Mouse (Mus musculus) CD4-positive, CD25-positive, alpha-beta regulatory T cell, adult 2 months (primary cell): ENCODE measurements at regions not wholly inside any gene's neighbourhood (a gene's known extent, or its start where the extent isn't known, plus 50 kb on each side); places are given as distances from the start of the nearest gene placed in this dataset.

Experiments used
- DNase-seq: peaks from one replicate; pipeline ENCODE4 v3.0.0-alpha.2; 2012; ENCODE audit warnings: low read depth, low spot score

GRCm38 (mm10) chr2:117910781-117911180, 200.9 kb upstream of the Thbs1 start:
- no peak for DNase-seq

- DNase-seq, result no peak
These were observed 199.0 kb upstream of the Thbs1 start for GRCm38 (mm10) chr2:117912722-117913121.

- DNase-seq, result no peak
These were observed 197.8 kb upstream of the Thbs1 start for GRCm38 (mm10) chr2:117913846-117914245.

DNA sequence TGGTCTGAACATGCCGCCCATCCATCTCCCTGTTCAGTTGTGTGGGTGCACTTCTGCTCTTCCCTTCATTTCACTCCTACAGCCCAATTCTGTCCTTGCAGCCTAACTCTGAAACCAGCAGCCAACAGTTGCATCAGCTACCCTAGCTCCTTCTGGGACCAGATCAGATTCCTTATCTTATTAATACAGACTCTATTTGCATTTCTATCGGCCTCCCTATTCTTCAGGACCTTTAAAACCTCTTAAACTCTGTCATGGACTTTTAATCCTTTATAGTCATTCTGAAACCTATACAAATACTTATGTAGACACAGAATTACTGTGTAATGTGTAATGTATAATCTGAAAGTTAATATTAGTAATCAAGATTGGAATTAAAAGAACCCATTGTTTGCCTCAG, 195.9 kb upstream of the Thbs1 start:
- no peak for DNase-seq

- DNase-seq, result no peak
These were observed 194.5 kb upstream of the Thbs1 start for GRCm38 (mm10) chr2:117917181-117917580.

DNA sequence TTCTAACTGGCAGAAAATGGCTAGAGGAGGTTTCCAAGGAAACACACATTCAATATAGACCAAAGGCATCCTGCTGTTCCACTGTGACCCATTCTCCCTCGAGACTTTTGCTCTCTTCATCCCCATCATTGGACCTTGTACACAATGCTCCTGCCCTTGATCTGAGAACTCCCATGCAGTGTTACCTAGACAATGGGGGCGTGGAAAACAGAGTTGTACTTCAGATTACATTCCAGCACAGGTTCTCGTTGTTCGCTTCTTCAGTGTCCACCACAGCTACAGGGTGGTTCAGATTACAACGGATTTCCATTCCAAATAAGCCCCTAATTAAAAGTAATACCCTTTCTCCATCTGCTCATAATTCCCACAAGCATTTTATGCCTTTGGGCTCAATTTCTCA, 186.8 kb upstream of the Thbs1 start:
- DNase-seq, result no peak

DNA sequence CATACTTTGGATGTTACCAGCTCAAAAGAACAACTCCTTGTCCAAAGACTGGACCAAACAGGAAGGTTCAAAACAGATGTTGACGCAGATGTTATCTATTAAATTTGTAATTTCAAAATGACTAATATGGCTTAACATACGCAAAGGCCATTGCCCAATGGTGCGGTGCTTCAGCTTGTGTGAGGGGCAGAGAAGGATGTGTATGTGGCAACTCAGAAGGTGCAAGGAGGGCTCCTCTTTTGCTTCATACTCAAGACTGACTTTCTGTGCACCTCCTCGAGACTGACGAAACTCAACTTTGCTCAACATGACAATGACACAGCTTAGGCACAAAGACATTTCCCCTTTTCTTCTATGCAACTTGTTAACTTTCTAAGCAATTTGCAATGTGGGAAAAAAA, 186.3 kb upstream of the Thbs1 start:
- no peak for DNase-seq

GRCm38 (mm10) chr2:117928062-117928461, 183.6 kb upstream of the Thbs1 start:
- DNase-seq, result no peak

DNA sequence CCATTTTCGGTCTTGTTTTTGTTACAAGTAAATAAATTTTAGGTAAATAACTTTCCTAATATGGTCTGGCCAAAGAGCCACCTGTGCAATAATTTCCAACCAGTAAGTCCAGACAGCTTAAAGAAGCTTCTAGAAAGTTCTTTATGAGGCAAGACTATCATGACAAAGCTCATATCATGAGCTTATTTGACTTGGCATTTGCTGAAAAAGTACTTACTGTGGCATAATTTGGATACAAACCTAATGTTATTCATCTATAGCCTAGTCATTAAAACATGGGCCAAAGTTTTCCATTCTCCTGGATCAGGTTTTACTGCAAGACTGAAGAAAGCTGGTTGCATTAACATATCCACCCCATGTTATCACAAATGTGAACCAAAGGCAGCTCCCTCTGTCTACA, 182.1 kb upstream of the Thbs1 start:
- no peak for DNase-seq

GRCm38 (mm10) chr2:117930895-117931537, 180.7 kb upstream of the Thbs1 start:
- DNase-seq, result no peak

- no peak for DNase-seq
These were observed 175.1 kb upstream of the Thbs1 start for GRCm38 (mm10) chr2:117936590-117936989.

DNA sequence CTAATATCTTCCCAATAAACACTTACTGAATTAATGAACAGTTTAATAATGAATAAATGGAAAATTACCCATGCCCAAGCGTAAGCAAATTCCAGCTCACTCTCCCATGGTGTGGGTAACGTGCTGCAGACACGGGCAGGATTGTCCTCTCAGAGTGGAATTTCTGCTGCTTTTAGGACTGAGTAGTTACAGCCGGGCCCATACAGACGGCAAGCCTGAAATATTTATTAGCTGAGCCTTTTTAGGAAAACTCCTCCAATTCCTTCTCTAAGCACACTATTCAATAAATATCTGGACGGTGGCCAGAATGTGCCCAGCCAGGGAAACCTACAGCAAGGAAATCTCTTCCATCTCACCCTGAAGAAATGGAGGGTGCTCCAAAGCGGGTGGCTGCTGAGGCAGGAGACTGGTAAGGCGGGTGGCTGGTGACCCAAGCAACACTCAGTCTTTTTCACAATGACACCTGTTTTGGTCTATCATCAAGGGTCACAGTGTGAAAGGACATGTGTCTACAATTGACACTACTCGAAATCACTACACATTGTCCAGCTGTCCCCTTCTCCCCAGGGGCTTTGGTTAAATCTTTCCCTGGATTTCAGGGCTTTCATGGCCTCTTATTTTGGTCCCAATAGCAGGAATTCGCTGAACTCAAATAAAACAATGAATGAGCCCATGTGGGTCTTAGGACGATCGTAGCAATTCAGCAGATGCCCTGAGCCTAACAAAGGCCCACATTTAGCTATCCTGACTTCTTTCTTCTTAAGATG, 173.2 kb upstream of the Thbs1 start:
- no peak for DNase-seq

GRCm38 (mm10) chr2:117941517-117942096, 170.1 kb upstream of the Thbs1 start:
- DNase-seq, result no peak

- no peak for DNase-seq
These were observed 168.0 kb upstream of the Thbs1 start for GRCm38 (mm10) chr2:117943666-117944065.

DNA sequence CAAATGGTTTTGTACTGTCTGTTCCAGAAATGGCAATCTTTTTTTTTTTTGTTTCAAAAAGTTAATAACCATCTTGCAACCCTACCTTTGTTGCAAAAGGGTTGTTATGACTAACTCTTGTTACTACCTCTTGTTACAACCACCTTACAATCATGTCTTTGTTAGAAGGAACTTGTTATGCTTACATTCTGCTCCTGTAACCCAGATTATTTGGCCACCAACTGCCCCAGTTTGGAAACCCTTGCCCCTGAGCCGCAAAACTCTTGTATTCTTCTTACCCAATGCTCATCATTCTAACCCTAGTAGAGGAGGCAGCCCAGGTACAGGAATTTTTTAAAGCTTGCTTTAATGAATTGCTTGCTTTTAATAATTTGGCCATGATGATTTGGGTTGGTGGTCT, 167.4 kb upstream of the Thbs1 start:
- no peak for DNase-seq

DNA sequence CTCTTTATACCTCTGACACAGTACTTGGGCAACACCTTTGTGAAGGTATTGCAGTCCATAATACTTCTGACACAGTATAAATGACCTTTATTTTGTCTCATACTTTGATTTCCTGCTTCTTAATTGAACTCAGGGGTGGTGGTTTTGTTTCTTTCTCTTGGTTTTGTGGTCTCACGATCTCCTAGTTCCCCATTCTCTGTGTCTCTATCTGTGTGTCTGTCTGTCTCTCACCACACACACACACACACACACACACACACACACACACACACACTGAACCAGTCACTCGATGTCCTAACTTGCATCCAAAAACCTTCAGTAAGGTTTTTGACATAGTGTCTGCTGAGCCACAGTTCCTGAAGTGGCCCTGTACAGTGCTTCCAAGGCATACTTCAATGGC, 166.7 kb upstream of the Thbs1 start:
- DNase-seq, result no peak

DNA sequence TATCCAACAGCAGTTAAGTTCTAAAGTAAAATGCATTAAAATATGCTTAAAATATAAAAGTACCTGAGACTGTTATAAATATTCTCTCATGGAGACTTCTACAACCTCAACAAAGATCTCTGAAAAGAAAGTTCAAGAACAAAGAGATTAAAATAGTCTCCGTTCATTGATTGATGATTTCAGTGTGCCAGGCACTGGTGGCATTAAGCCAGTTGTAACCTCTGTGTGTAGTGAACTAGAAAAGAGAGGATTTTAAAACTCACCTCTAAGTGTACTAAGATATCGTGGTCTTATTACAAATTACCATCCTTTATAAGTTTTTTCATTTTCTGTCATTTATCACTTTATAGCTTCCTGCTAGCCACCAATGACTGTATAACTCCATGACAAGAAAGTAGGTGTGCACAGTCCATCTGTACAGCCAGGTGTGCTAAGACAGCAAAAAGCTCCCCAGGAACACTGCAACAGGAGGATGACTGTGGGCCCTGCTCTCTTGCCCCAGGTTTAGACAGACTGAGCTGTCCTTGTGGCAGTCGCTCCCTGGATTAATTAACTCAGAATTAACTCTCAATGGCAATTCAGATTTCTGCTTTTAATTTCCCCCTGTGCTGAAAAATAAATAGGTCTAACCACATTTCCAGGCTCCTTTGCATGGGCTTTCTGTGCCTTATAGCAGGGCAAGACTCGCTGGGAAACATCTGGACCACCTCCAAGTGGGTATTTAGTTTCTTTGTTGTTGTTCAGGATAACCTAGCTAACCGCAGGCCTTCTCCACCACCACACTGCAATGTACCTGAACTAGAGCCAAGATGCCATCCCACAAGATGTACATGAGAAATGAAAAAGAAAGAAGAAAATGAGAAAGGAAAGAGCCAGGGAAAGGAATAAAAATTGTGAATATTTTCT, 161.0 kb upstream of the Thbs1 start:
- no peak for DNase-seq

DNA sequence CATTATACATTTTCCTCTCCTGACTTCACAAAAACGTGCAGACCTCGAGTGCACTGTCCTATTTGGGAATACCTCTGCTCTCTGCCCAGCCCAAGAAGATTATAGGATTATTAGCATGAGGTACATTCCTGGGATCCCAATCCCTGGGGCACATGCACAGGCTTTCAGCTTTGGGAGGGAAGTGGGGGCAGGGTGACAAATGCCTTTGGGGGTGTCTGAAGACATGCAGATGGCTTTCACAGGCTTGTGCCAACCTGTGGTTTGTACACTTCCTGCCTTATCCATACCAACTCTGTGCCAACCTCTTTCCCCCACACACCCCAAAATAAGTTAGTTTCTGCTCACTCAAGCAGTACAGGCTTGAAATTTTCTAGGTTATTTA, 160.3 kb upstream of the Thbs1 start:
- no peak for DNase-seq

- no peak for DNase-seq
These were observed 152.9 kb upstream of the Thbs1 start for GRCm38 (mm10) chr2:117958737-117959136.

GRCm38 (mm10) chr2:117959440-117959839, 152.2 kb upstream of the Thbs1 start:
- no peak for DNase-seq

GRCm38 (mm10) chr2:117962531-117962930, 149.1 kb upstream of the Thbs1 start:
- DNase-seq, result no peak

- no peak for DNase-seq
These were observed 148.2 kb upstream of the Thbs1 start for GRCm38 (mm10) chr2:117963526-117963925.
